Mouse (Mus musculus): ENCODE results near the gene Ubl4b. TPM values are rescaled to one million over a fixed set of nuclear protein-coding genes. Genes with fewer than 3 reads are reported as not detected.

Ubl4b gene
- total RNA-seq, 2 experiments from 2014 or later = not detected

DNA sequence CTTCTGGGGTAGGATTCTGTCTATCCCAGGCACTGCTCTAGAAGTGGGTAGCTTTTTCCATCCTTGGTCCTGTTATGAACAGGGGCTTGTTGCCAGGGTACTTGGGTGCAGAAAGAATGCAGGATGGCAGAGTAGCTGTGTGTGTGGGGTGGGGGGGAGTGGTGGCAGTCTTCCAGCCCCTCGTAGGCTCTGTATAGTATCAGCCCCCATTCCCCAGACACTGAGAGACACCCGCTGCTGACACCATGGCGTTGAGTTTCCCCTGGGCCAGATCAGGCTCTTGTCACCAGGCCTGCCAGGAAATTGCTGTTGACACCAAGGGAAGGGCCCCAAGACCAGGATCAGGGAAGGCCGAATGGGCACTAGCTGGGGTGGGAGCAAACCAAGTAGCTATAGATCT, 13.8 kb upstream of the Ubl4b start:
- DNase-seq = no peak

DNA sequence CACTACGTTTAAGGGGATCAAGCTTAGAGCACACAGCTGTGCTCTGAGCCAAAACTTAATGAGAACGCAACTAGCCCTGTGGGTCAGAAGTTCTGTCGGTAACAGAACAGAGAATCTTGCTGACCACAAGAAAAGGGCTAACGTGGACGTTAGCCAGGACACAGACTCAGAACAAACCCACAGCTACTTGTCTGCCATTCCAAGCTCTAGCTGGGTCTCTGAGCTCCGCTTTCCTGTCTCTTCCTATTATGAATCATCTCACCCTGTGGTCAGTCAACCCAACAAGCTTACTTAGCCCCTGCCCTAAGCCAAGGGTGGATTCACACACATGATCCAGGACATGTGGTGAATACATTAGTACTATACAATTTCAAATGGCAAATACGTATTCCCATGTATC, 12.9 kb upstream of the Ubl4b start:
- DNase-seq = no peak

DNA sequence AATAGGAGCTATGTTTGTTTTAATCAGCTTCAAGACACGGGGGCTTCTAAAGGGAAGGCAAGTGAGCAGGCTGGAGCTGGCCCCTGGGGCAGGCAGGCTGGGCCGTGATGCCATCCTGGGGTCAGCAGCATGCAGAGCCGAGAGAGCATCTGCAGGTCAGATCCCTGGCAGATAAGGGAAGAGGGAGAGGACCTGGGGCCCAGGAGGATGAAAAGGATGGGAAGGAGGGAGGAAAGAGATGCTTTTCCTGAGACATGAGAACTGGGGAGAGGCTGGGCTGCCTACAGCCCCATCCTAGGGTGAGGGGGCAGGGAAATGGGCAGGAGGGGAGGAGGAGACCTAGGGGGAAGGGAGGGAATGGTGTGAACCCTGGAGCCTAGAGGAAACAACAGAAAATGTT, 10.5 kb upstream of the Ubl4b start:
- no peak for DNase-seq

DNA sequence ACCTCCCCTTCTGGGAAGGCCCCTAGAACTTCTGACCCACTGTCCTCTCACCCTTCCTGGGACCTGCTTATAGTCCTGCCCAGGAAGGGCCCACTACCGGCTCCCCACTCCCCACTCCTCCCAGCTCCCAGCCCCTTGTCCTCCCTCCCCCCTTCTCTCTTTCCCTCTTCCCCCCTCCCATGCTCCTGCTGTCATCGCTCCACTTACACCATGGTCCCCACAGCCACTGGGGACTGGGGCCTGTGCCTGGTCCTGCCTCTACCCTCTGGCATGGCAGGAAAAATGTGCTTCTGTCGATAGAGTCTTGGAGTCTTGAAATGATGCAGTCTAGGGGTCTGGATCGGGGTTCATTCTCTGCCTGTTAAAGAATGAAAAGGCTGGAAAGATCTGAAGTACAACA, 9.0 kb upstream of the Ubl4b start:
- DNase-seq = no peak

DNA sequence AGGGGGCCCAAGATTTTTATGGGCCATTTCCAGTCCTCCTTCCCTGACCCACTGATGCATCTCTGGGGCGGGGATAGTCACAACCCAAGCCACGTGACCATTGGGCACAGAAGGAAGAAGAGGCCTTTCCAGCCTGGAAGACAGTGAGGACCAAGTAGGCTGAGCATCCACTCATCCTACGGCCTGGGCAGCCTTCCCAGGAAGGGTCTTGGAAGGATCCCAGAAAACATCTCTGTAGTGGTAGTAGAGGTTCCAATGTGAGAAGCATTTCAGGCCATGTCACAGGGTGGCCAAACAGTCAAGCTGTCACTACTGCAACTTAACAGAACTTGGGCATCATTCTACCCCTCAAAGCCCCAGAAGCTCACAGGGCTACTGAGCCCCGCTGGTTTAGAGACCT, 7.7 kb upstream of the Ubl4b start:
- no peak for DNase-seq

DNA sequence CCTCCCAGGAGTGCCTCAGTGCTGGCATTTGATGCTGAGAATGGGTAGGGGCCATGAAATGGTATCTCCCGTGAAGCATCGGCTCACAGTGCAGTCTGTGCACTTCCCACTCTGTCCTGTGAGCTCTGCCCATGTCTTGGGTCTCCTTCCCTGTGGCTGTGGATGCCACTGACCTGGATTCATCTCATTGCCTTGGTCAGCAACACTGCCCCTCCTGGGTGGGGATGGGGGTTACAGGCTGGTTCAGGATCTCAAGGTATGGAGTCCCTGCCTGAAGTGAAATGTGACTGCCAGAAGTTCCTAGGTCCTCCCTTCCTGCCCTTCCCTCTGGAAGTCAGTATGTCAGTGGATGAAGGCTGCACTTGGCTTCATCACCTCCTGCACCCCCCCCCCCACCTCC, 7.2 kb upstream of the Ubl4b start:
- no peak for DNase-seq

DNA sequence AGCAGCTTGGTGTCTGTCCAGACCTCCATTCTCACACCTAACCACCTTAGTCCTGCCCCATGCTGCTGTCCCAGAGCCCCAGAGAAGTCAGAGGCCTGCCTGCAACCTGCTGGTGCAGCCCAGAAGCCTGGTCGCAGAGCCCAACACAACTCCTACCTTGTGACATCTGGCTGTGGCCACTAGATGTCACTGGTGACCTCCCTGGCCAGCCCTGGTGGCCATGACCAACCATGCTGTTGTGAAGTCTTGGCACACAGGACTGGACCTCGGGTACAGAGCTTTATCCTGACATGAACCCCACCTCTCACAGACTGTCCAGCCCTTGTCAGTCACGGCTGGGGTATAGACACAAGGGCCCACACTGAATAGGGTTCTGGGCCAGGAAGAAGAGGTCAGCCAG, 4.3 kb upstream of the Ubl4b start:
- peak; percentile 79 to 81 for DNase-seq

DNA sequence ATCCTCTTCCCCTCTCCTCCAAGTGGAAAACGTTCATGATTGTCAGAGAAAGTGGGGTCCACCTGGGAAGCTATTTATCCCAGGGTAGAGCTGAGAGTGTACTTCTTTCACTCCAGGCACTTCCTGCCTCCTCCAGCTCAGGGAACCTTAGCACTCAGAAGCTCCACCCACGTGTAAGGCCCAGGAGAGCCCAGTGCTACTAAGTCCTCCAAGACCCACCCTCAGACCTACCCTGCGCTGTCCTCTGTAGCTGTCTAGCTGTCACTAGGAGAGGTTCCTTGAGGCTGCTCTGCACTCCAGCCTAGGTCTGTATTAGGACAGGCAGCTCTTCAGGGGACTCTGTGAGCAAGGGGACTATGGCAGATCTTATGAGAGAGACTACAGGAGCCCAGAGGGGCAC, 3.9 kb upstream of the Ubl4b start:
- DNase-seq = no peak

DNA sequence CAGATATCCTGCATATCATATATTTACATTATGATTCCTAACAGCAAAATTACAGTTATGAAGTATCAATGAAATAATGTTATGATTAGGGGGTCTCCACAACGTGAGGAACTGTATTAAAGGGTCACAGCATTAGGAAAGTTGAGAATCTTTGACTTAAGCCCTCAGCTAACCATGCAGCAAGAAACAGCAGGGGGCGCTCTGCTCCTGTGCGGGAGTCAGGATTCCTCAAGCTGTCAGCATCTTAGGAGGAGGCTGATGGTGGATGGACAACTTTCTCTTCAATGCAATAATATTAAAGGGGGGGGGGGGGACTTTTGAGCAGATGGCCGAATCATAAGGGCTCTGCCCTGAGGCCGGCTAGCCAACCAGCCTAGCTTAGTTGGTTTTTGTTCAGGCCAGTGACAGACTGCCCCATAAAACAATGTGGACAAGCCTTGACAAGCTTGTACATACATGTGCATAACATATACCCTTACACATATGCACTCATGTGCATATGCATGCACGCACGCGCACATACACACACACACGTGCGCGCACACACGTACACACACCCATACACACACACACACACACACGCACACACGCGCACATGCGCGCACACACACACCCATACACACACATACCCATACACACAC, 4.3 kb downstream of the Ubl4b start:
- DNase-seq = peak; percentile 67 to 82

DNA sequence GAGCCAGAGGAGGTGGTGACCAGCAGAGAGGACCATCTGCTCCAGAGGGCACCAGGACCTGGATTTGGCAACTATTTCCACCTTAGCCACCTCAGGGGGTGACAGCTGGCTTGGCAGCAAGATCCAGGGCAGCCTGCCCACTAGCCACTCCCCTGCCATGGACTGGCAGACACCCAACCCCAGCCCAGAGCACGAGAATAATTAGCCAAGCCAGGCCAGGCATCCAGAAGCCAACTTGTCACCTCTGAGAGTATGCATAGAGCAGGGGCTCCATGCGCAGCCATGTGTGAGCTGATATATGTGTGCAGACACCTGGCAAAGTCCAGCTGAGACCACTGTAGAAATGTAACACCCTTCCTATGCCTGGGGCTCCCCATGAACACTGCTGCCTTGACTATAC, 7.9 kb downstream of the Ubl4b start:
- DNase-seq = peak in 1 of 2 experiments; percentile 16

DNA sequence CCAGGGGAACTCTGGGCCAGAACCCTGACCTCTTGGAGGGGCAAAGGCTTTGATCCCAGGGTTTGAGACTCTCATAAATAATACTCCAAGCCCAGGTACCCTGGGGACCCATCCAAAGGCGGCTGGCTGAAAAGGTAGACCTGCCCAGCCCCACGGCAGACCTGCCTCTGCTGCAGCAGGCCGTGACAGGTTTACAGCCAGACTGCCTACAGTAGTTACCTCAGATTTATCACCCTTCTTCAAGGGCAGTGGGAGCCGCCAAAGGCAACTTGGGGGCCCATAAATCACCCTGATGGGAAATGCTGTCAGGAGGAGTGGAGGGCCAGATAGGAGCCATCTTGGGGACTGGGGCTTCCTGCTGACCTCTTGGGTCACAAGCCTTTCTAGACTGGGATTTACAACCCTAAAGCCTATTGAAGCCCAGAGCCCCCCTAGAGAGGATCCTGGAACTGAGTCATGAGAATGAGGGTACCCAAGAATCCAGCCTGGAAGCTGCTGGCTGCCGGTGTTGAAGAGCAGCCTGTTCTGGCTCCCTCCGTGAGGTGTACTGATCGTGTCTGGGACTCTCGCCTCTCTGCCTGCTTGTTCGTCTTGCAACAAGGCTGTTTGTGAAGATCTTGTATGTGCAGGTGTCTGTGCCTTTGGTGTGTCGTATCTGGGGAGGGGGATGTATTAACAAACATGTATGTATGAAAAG, 9.0 kb downstream of the Ubl4b start:
- peak in 1 of 2 experiments; percentile 9 for DNase-seq

DNA sequence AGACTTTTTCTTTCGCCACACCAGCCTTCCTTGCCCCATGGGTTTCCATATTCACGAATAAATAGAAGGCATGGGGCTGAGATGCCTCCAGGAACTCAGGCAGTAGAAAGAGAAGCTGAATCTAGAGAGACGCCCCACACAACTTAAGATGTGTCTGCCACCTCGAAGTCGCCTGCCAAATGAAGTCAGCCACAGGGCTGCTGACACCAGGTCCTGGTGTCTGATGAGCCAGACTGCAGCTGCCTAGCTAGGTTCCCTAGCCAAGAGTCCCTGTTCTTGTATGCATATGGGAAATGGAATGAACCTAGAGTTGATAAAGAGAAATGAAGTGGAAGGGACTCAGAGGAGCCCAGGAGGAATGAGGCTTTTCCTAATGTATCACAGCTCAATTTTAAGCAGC, 9.6 kb downstream of the Ubl4b start:
- no peak for DNase-seq

DNA sequence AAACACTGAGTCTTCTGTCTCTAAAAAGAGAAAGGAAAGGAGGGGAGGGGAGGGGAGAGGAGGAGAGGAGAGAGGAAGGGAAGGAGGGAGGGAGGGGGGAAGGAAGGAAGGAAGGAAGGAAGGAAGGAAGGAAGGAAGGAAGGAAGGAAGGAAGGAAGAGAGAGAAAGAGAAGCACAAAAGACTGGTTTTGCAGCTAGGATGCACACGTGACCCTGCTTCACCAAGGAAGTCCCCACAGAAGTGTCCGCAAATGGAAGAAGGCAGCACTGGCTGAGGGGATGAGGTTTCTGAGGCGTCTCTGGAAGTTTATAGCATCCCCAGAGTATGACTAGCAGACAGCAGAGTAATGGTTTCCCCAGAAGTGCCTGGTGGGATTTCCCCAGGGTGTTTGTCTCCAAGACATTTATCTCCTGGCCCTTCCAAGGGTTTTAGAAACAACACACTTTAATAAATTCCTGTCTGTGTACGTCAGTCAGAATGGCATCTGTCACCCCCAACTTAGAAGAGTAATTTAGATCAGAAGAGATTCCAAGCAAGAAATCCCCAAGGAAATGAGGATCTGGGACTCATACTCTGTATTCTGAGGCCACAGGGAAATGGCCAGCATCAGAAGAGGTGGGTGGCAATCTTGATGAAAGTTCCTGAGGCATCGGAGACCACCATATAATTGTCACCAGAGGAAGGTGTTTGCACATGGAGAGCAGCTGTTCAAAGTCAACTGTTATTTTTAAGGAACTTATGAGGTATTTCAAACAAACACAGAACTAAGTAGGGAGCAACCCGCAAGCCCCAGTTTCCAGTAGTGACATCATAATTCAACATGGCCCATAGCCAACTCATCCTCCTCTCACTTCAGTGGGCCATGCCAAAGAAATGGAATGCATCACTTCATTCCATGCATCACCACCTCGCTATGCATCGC, 11.5 kb downstream of the Ubl4b start:
- no peak for DNase-seq

DNA sequence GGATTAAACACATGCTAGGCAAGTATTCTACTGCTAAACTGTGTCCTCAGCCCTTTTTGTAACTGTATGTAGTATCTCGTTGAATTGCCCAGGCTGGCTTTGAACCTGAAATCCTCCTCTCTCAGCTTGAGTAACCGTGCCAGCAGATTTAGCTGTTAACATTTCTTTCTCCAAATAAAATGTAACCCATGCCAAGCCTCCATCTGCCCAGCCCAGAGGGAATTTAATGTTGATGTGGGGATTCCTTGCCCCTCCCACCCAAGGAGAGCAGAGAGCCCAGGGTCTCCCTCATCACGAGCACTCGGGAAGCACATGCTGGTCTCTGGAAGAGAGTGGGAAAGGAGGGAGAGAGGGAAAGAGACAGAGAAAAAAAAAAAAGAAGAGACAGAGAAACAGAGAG, 12.3 kb downstream of the Ubl4b start:
- no peak for DNase-seq

DNA sequence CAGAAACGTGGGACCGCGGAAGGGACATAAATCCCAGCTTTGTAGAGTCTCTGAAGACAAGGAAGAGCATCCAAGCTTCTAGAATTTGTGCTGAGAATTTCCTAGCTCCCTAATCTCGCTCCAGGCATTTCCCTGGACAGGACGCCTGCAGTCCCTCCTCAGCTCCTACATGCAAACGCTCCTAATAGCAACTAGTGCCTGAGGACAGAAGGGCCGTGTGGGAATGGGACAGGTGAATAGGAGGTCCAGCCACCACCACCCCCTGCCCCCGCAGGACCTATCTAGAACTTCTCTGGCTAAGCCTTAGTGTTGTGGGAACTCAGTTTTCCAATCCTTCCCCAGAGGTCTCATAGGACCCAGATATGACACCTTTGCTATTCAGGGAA, 17.4 kb downstream of the Ubl4b start:
- DNase-seq = no peak

DNA sequence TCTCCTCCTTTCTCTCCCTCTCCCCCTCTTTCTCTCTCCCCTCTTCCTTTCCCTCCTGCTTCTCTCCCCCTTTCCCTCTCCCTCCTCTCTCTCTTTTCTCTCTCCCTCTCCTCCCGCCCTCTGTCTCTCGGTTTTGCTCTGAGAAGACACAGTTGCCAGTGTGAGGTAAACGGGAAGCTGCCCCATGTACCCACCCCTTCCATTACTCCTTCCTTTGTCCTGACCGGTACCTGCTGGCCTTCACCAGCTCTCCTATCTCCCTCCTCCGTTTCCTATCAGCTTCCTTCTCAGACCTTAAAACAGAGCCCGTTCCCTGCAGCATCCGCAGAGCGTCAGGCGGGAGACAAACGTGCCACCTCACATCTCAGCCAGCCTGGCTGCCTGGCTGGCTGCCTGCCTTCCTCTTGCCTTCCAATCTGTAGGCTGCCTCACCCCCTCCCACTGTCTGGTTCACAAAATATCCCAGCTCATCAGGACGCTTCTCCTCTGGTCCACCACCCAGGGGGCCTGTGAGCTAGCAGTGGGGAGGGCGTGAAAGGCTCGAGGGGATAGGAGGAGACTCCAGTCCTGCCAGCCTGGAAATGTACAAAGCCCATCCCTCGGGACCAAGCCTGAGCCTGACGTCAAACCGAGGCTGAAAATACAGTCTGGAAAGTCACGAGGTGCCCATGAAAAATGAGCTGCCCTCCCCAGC, 17.9 kb downstream of the Ubl4b start:
- peak; percentile 26 to 30 for DNase-seq

DNA sequence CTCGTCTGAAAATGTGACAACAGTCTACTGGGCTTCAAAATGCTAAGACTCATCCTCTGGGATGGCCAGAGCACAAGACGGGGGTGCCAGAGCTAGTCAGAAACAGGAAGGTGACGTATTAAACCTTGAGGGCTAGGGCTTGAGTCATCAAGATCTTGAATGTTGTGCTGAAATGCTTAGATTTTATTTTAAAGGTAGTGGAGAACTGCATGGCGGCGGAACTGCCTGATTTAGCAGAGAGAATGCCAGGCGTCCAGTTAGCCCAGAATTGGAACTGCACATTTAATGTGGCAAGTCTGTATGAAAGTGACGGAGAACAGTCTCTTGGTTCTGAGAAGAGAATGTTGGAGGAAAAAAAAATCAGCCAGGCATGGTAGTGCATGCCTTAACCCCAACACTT, 19.9 kb downstream of the Ubl4b start:
- no peak for DNase-seq

DNA sequence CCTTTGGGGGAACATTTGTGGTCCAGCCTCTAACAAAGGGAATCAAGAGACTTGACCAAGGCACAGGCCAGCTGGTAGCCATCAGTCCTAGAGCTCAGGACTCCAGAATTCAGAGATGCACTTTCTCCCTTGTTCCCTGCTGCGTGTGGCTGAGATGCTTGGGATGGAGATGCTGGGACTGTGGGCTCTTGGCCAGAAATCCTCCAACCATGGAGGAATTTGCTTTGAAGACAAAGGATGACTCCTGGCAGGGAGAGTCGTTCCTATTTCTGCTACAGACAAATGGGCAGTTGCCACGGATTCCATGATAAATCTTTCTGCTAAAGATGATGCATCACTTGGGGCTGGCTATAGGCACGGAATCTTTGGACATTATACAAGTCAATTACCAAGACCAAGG, 21.3 kb downstream of the Ubl4b start:
- DNase-seq = no peak

DNA sequence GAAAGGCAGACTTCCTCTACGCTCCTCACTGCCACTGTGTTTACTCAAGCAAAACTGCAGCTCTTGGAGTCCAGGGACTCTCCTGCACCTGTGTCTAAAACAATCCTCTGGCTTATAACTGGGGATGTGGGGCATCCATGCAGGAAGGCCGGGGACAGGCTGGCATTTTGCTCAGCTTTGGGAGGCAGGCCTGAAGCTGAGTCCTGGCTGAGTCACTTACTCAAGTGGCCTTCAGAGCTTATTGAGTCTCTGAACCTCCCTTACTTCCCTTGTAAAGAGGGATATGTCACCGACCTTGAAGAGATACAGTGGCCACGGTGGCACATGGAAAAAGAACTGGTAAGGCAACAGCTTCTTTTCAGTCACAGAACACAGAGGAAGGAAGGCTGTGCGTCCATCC, 24.3 kb downstream of the Ubl4b start:
- DNase-seq = peak; percentile 56 to 66

DNA sequence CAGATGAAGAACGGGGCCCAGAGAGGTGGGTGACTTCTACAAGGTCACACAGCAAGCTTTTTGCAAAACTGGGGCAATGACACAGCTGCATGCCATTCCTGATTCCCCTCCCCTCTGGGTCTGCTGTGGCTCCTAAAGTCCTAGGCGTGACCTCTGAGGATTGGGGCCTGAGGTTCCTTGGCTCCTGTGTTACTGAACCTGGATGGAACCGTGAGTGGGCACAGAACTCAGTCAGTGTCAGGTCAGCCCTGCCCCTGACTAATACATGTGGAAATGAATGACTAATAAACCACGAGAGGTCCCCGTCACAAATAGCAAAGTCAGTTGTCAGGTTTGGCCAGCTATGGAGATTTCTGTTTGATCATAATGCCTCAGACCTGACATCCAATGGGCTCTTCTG, 25.7 kb downstream of the Ubl4b start:
- DNase-seq = peak in 1 of 2 experiments; percentile 12

DNA sequence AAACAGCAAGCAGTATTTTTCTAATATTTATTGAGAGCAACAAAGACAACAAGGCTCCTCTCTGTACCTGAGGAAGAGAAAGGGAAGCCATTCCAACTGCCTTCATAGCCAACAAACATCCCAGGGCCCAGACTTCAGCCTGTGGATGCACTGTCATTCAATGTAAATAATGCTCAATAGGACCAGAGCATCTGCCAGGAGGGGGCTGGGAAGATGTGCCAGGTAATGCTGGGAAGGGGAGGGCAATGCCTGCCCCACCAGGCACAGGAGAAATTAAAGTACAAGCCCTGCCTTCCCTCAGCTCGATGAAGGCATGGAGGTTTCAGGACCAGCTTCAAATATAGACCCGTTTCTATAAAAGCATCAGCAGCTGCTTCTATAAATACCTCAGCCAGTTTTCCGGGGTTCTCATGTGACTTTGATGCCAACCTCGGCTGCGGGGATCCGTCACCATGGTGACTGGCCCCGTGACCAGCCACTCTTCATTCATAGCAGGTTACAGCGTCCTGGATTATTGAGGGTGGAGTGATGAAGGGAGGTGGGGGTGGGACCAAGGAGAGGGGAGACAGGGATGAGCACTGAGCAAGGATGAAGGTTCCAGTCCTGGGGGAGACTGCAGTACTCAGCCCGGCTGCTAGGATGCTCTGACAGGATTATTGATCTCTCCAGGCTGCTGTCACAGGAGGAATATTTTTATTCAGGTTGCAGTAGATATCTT, 26.3 kb downstream of the Ubl4b start:
- DNase-seq = peak in 1 of 2 experiments; percentile 10

DNA sequence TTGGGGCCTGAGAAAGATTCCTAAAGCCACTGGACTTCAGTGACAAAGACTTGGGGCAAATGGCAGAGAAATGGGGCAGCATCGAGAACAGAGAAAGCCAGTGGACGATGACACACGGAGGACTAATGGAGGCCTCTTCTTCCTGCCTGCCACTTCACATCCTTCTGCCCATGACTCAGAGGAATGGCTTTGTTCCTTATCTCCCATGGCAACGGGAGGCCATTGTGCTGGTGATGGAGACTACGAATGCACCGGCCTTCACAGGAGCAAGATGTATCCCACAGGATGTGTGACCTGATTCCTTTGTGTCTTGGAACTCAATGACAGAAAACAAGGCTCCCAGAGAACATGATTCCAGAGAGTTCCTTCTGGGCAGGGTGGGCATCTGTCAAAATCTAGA, 30.3 kb downstream of the Ubl4b start:
- no peak for DNase-seq

Measured in adrenal gland, postnatal 36 days (tissue).